Mouse (Mus musculus) v-Abl transformed pro-B cells (cell line): ENCODE data around the gene Teddm3.
"Not testable (repeated sequence)": the region's sequence is repeated elsewhere in the genome, so short reads cannot be mapped to it uniquely, and the experiment has no call there.

Source experiments
- in situ Hi-C, 2 experiments: fragments of 400-800 bp; cut with MboI; formaldehyde crosslinking; loops; one replicate each; pipeline ENCODE4 v1.15.1; 2025; ENCODE audit not compliant: unreplicated experiment in 2 of 2

Teddm3 gene

GRCm38 (mm10) chr16:21153900-21154299 lies at the start of gene Teddm3:
Gene Teddm3 (minus strand): TSS chr16:21154000.
- in situ Hi-C loops, result not testable (repeated sequence)

- in situ Hi-C loops, result no loop called here
Observed at GRCm38 (mm10) chr16:21202731-21203130, 48.9 kb upstream of the Teddm3 start.

- in situ Hi-C loops, result loop anchor here (10.0 to 25.0 kb wide), 6 partner anchors 487 to 987 kb away; partner anchors contain the start of genes Clcn2 (in 1 of the 2), Eif2b5 (in 1 of the 2) and Polr2h (in 1 of the 2)
Observed at GRCm38 (mm10) chr16:21199426-21199825, 45.6 kb upstream of the Teddm3 start.

GRCm38 (mm10) chr16:21198529-21198928 lies 44.7 kb upstream of the Teddm3 start:
- in situ Hi-C loops, result loop anchor here (10.0 to 25.0 kb wide), 6 partner anchors 486 to 986 kb away; partner anchors contain the start of genes Clcn2 (in 1 of the 2), Eif2b5 (in 1 of the 2) and Polr2h (in 1 of the 2)

- in situ Hi-C loops, result loop anchor here (10.0 to 25.0 kb wide), 6 partner anchors 486 to 986 kb away; partner anchors contain the start of genes Clcn2 (in 1 of the 2), Eif2b5 (in 1 of the 2) and Polr2h (in 1 of the 2)
Observed at GRCm38 (mm10) chr16:21198006-21198405, 44.2 kb upstream of the Teddm3 start.

GRCm38 (mm10) chr16:21197542-21197941 lies 43.7 kb upstream of the Teddm3 start:
- in situ Hi-C loops, result loop anchor here (10.0 to 25.0 kb wide), 6 partner anchors 485 to 985 kb away; partner anchors contain the start of genes Clcn2 (in 1 of the 2), Eif2b5 (in 1 of the 2) and Polr2h (in 1 of the 2)

GRCm38 (mm10) chr16:21196576-21196975 lies 42.8 kb upstream of the Teddm3 start:
- in situ Hi-C loops, result loop anchor here (10.0 to 25.0 kb wide), 6 partner anchors 484 to 984 kb away; partner anchors contain the start of genes Clcn2 (in 1 of the 2), Eif2b5 (in 1 of the 2) and Polr2h (in 1 of the 2)

- in situ Hi-C loops, result loop anchor here (10.0 to 25.0 kb wide), 6 partner anchors 483 to 983 kb away; partner anchors contain the start of genes Clcn2 (in 1 of the 2), Eif2b5 (in 1 of the 2) and Polr2h (in 1 of the 2)
Observed at GRCm38 (mm10) chr16:21195260-21195866, 41.6 kb upstream of the Teddm3 start.

- in situ Hi-C loops, result loop anchor here (10.0 to 25.0 kb wide), 6 partner anchors 482 to 982 kb away; partner anchors contain the start of genes Clcn2 (in 1 of the 2), Eif2b5 (in 1 of the 2) and Polr2h (in 1 of the 2)
Observed at GRCm38 (mm10) chr16:21194182-21194581, 40.4 kb upstream of the Teddm3 start.

GRCm38 (mm10) chr16:21192509-21193354 lies 38.9 kb upstream of the Teddm3 start:
- in situ Hi-C loops, result loop anchor here (10.0 to 25.0 kb wide), 6 partner anchors 480 to 980 kb away; partner anchors contain the start of genes Clcn2 (in 1 of the 2), Eif2b5 (in 1 of the 2) and Polr2h (in 1 of the 2)

GRCm38 (mm10) chr16:21191569-21191968 lies 37.8 kb upstream of the Teddm3 start:
- in situ Hi-C loops, result loop anchor here (10.0 to 25.0 kb wide), 6 partner anchors 479 to 979 kb away; partner anchors contain the start of genes Clcn2 (in 1 of the 2), Eif2b5 (in 1 of the 2) and Polr2h (in 1 of the 2)

GRCm38 (mm10) chr16:21188345-21188744 lies 34.5 kb upstream of the Teddm3 start:
- in situ Hi-C loops, result loop anchor here (10.0 to 25.0 kb wide), 6 partner anchors 384 to 976 kb away; partner anchors contain the start of genes Clcn2 (in 1 of the 2), Eif2b5 (in 1 of the 2) and Polr2h (in 1 of the 2)

GRCm38 (mm10) chr16:21187568-21187967 lies 33.8 kb upstream of the Teddm3 start:
- in situ Hi-C loops, result loop anchor here (10.0 to 25.0 kb wide), 6 partner anchors 383 to 975 kb away; partner anchors contain the start of genes Clcn2 (in 1 of the 2), Eif2b5 (in 1 of the 2) and Polr2h (in 1 of the 2)

GRCm38 (mm10) chr16:21184697-21185096 lies 30.9 kb upstream of the Teddm3 start:
- in situ Hi-C loops, result loop anchor here (10.0 to 25.0 kb wide), 6 partner anchors 380 to 972 kb away; partner anchors contain the start of genes Clcn2 (in 1 of the 2), Eif2b5 (in 1 of the 2) and Polr2h (in 1 of the 2)

- in situ Hi-C loops, result loop anchor here (10.0 to 25.0 kb wide), 6 partner anchors 377 to 970 kb away; partner anchors contain the start of genes Clcn2 (in 1 of the 2), Eif2b5 (in 1 of the 2) and Polr2h (in 1 of the 2)
Observed at GRCm38 (mm10) chr16:21182108-21182507, 28.3 kb upstream of the Teddm3 start.

- in situ Hi-C loops, result loop anchor here (25.0 kb wide), 5 partner anchors 463 to 963 kb away; partner anchors contain the start of genes Clcn2 (in 1 of the 2), Eif2b5 (in 1 of the 2) and Polr2h (in 1 of the 2)
Observed at GRCm38 (mm10) chr16:21175236-21175635, 21.4 kb upstream of the Teddm3 start.

GRCm38 (mm10) chr16:21168730-21169129 lies 14.9 kb upstream of the Teddm3 start:
- in situ Hi-C loops, result no loop called here

- in situ Hi-C loops, result not testable (repeated sequence)
Observed at GRCm38 (mm10) chr16:21165343-21166220, 11.8 kb upstream of the Teddm3 start.
